Mouse (Mus musculus) heart, postnatal 10 days (tissue): Measurements from ENCODE around the gene Hsd3b6. TPM values are rescaled to one million over a fixed set of nuclear protein-coding genes. Genes with fewer than 3 reads are reported as not detected.

Source experiments
- total RNA-seq, 2 experiments: library from RNA; stranded (reverse); gene quantifications; 2 replicates each; pipeline ENCODE4 v1.2.3; 2021

Gene Hsd3b6
- total RNA-seq, 2 experiments from 2014 or later = not detected

Other genes starting within 250 kb of the Hsd3b6 start
- not detected for gene Gm10681, start 225.6 kb downstream of the Hsd3b6 start, total RNA-seq
- gene Hsd3b5, start 184.2 kb downstream of the Hsd3b6 start, total RNA-seq = not detected
- gene Hsd3b2, start 89.9 kb downstream of the Hsd3b6 start, total RNA-seq = under 1 TPM in 1 of 2 experiments, not detected in 1; 0.12 TPM
- gene Hsd3b3, start 51.3 kb downstream of the Hsd3b6 start, total RNA-seq = not detected
- not detected for gene Hsd3b1, start 45.4 kb upstream of the Hsd3b6 start, total RNA-seq
- gene Hao2, start 78.8 kb upstream of the Hsd3b6 start, total RNA-seq = not detected